Mouse (Mus musculus): ENCODE measurements around the gene Phb. TPM values are rescaled to one million over a fixed set of nuclear protein-coding genes. Genes with fewer than 3 reads are reported as not detected.

Gene Phb
- polyA plus RNA-seq, 1 experiment from 2014 or later, result 129 TPM

GRCm38 (mm10) chr11:95728916-95729907, 62.5 kb downstream of the Phb start:
- WGBS (ENCODE audit: insufficient replicate concordance), result 68% methylated on average over 12 of the region's 12 CpGs
- Histone ChIP-seq H3K4me1 (replicated peaks) (peaks cover 23% of the 10 kb centered on the region), H3K9me3 (replicated peaks) (no peaks in the 10 kb centered on the region), H3K27ac (replicated peaks) (no peak overlapping the region), H3K4me2 (peak overlapping the region; percentile 11; the same call in 1 of the 2 replicates), H3K4me3 (replicated peaks) (no peak overlapping the region), H3K36me3 (replicated peaks) (no peaks in the 10 kb centered on the region), H3K27me3 (no peaks in the 10 kb centered on the region), H3K9ac (no peak overlapping the region)
- ATAC-seq (ENCODE audit: insufficient read depth), result no peak

Other genes starting within 250 kb of the Phb start
- 0.03 TPM in 1 of 2 replicates, not detected in the other for gene Nxph3, start 152.4 kb upstream of the Phb start, polyA plus RNA-seq (2015; fragmentation: Nextera tagmentation; extraction: Ambion mirVana)
- gene Ngfr, start 79.2 kb upstream of the Phb start, polyA plus RNA-seq (2015; fragmentation: Nextera tagmentation; extraction: Ambion mirVana), result 2.7 and 3.2 TPM in 2 replicates
- gene Zfp652, start 45.7 kb downstream of the Phb start, polyA plus RNA-seq (2015; fragmentation: Nextera tagmentation; extraction: Ambion mirVana), result 5.5 and 6.2 TPM in 2 replicates
- gene B130006D01Rik, start 56.6 kb downstream of the Phb start, polyA plus RNA-seq (2015; fragmentation: Nextera tagmentation; extraction: Ambion mirVana), result 0.28 and 0.29 TPM in 2 replicates
- gene Phospho1, start 157.5 kb downstream of the Phb start, polyA plus RNA-seq (2015; fragmentation: Nextera tagmentation; extraction: Ambion mirVana), result 6.4 and 7.1 TPM in 2 replicates
- gene Gngt2, start 170.3 kb downstream of the Phb start, polyA plus RNA-seq (2015; fragmentation: Nextera tagmentation; extraction: Ambion mirVana), result 20.1 and 22.1 TPM in 2 replicates
- gene Abi3, start 175.5 kb downstream of the Phb start, polyA plus RNA-seq (2015; fragmentation: Nextera tagmentation; extraction: Ambion mirVana), result 6.9 and 7.0 TPM in 2 replicates
- gene B4galnt2, start 247.9 kb downstream of the Phb start, polyA plus RNA-seq (2015; fragmentation: Nextera tagmentation; extraction: Ambion mirVana), result 0.17 and 0.20 TPM in 2 replicates

Data from liver, embryonic 15.5 days (tissue).